Mouse (Mus musculus) CD8-positive naive resting alpha-beta T cell, adult 57 days (primary cell): ENCODE data around the gene Ifi214. TPM values are rescaled to one million over a fixed set of nuclear protein-coding genes. Genes with fewer than 3 reads are reported as not detected.

Experiments used
- total RNA-seq: library from RNA; stranded (reverse); gene quantifications from one replicate; pipeline ENCODE4 v1.2.4, GENCODE M21; 2023

The Ifi214 gene
- total RNA-seq, result 55.3 TPM

DNA sequence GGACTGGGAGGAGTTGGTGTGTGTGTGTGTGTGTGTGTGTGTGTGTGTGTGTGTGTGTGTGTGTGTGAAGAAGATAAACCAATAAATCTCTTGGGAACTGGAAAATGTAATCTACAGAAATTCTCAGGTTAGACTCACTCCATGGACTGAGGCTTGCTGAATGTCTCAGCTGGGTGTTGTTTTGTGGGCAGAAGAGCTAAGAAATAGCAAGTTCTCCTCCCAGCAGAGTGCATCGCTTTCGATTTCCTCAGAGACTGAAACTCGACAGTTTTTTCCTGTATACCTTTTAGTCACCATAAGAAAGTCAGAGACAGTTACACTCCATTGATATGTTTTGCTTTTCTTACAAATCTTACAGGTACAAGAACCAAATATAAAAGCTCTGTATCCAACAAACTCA lies at the start of gene Ifi214:
Ifi214 (minus strand) TSS at position 167 of the 400 bp plus-strand sequence.

DNA sequence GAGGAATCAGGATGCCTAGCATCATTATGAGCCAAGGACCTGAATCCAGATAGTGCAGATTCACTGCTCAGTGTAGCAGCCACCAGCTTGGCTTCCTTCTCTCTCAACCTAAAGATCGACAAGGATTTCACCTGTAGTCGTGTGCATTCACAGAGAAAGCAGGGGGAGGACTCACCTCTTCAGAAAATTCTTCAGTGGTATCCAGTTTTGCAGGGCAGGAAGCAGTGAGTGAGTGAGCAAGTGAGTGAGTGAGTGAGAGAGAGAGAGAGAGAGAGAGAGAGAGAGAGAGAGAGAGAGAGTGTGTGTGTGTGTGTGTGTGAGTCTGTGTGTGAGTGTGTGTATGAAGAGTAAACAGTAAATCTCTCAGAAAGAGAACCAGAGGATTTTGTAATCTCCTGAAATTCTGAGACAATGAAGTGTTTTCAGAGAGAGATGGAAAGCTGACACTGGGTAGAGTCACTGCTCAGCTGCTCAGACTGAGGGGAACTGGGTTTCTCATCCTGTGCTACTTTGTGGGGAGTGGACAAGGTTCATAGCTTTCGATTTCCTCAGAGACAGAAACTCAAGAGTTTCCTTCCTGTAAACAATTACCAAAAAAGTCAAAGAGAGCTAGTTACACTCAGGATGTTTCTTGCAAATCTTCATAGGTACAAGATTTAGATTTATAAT lies 44.8 kb downstream of the Ifi214 start, which contains the start of gene Ifi206:
Ifi206 (minus strand) TSS at position 230 of the 669 bp plus-strand sequence.

Other genes starting within 250 kb of the Ifi214 start
- not detected for gene Ackr1, start 202.2 kb downstream of the Ifi214 start, total RNA-seq
- 65.8 TPM for gene Aim2, start 185.1 kb downstream of the Ifi214 start, total RNA-seq
- 0.15 TPM for gene Cadm3, start 168.3 kb downstream of the Ifi214 start, total RNA-seq
- gene Ifi206, start 44.9 kb downstream of the Ifi214 start, total RNA-seq, result 132 TPM
- 206 TPM for gene Ifi213, start 63.3 kb upstream of the Ifi214 start, total RNA-seq
- gene Ifi209, start 95.0 kb upstream of the Ifi214 start, total RNA-seq, result 130 TPM
- 117 TPM for gene Ifi208, start 137.7 kb upstream of the Ifi214 start, total RNA-seq
- 1.4 TPM for gene Ifi207, start 205.8 kb upstream of the Ifi214 start, total RNA-seq
- gene Ifi204, start 231.0 kb upstream of the Ifi214 start, total RNA-seq, result 7.7 TPM